Mouse (Mus musculus) right cerebral cortex, postnatal 4 days (tissue): ENCODE results near the gene Spop.
"Not testable (repeated sequence)": the region's sequence is repeated elsewhere in the genome, so short reads cannot be mapped to it uniquely, and the experiment has no call there.

ENCODE experiments used
- DNase-seq: peaks from one replicate; pipeline ENCODE4 v3.0.0-alpha.2; 2022

Gene Spop

GRCm38 (mm10) chr11:95391743-95392142, 22.1 kb upstream of the Spop start:
- no peak for DNase-seq

- DNase-seq = peak; percentile 70
These were observed 21.6 kb upstream of the Spop start for GRCm38 (mm10) chr11:95392223-95392667.

GRCm38 (mm10) chr11:95392708-95393499, 21.0 kb upstream of the Spop start:
- no peak for DNase-seq

GRCm38 (mm10) chr11:95393500-95393816, 20.4 kb upstream of the Spop start:
- DNase-seq = no peak

GRCm38 (mm10) chr11:95394112-95394511, 19.8 kb upstream of the Spop start:
- DNase-seq = no peak

- DNase-seq = no peak
These were observed 17.3 kb upstream of the Spop start for GRCm38 (mm10) chr11:95396548-95396947.

GRCm38 (mm10) chr11:95397843-95398835, 15.7 kb upstream of the Spop start:
- DNase-seq = peak; percentile 91

GRCm38 (mm10) chr11:95399520-95400020, 14.3 kb upstream of the Spop start:
- DNase-seq = no peak

- no peak for DNase-seq
These were observed 12.3 kb upstream of the Spop start for GRCm38 (mm10) chr11:95401568-95401967.

- DNase-seq = no peak
These were observed 11.7 kb upstream of the Spop start for GRCm38 (mm10) chr11:95402196-95402595.

- DNase-seq = no peak
These were observed 11.2 kb upstream of the Spop start for GRCm38 (mm10) chr11:95402658-95403101.

- no peak for DNase-seq
These were observed 10.2 kb upstream of the Spop start for GRCm38 (mm10) chr11:95403382-95404340.

- no peak for DNase-seq
These were observed 8.1 kb upstream of the Spop start for GRCm38 (mm10) chr11:95405771-95406170.

- not testable (repeated sequence) for DNase-seq
These were observed 7.5 kb upstream of the Spop start for GRCm38 (mm10) chr11:95406398-95406797.

GRCm38 (mm10) chr11:95409450-95410112, 4.3 kb upstream of the Spop start:
- DNase-seq = no peak

- DNase-seq = no peak
These were observed 2.3 kb upstream of the Spop start for GRCm38 (mm10) chr11:95411453-95412013.

GRCm38 (mm10) chr11:95412615-95413014, 1.3 kb upstream of the Spop start:
- DNase-seq = no peak

- peak; percentile 94 for DNase-seq
These were observed 769 bp downstream of the Spop start for GRCm38 (mm10) chr11:95414536-95415161.

GRCm38 (mm10) chr11:95415931-95416330, 2.1 kb downstream of the Spop start:
- DNase-seq = no peak

GRCm38 (mm10) chr11:95417341-95417740, 3.5 kb downstream of the Spop start:
- DNase-seq = no peak
